Mouse (Mus musculus): ENCODE measurements around the gene Unc45a.

Unc45a gene

GRCm38 (mm10) chr7:80283226-80283918, 57.4 kb downstream of the Unc45a start:
- no peak for DNase-seq (ENCODE audit: low spot score in 2 of 2)

- DNase-seq (ENCODE audit: low spot score in 2 of 2) = no peak
Measured at GRCm38 (mm10) chr7:80281646-80282045, 59.2 kb downstream of the Unc45a start.

GRCm38 (mm10) chr7:80280998-80281397, 59.8 kb downstream of the Unc45a start:
- DNase-seq (ENCODE audit: low spot score in 2 of 2) = no peak

- no peak for DNase-seq (ENCODE audit: low spot score in 2 of 2)
Measured at GRCm38 (mm10) chr7:80280032-80280431, 60.8 kb downstream of the Unc45a start.

- no peak for DNase-seq (ENCODE audit: low spot score in 2 of 2)
Measured at GRCm38 (mm10) chr7:80276374-80276773, 64.4 kb downstream of the Unc45a start.

Data from urinary bladder, postnatal 4 days (tissue).